Mouse (Mus musculus) CD4-positive, CD25-positive, alpha-beta regulatory T cell, adult 2 months (primary cell): ENCODE data around the gene Gal3st3.
"Not testable (repeated sequence)": the region's sequence is repeated elsewhere in the genome, so short reads cannot be mapped to it uniquely, and the experiment has no call there.

Experiments used
- DNase-seq: peaks from one replicate; pipeline ENCODE4 v3.0.0-alpha.2; 2012; ENCODE audit warnings: low read depth, low spot score

Gal3st3 gene

DNA sequence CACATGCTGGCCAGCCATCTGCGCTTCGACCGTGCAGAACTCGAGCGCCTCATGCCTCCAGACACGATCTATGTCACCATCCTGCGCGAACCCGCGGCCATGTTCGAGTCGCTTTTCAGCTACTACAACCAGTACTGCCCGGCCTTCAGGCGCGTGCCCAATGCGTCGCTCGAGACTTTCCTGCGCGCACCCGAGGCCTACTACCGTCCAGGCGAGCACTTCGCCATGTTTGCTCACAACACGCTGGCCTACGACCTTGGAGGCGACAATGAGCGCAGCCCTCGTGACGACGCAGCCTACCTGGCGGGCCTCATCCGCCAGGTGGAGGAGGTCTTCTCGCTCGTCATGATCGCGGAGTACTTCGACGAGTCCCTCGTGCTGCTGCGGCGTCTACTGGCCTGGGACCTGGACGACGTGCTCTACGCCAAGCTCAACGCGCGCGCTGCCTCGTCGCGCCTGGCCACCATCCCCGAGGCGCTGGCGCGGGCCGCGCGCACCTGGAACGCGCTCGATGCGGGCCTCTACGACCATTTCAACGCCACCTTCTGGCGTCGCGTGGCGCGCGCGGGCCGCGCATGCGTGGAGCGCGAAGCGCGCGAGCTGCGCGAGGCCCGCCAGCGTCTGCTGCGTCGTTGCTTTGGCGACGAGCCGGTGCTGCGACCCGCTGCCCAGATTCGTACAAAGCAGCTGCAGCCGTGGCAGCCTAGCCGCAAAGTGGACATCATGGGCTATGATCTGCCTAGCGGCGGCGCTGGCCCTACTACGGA is 9.0 kb downstream of the Gal3st3 start:
- peak; percentile 64 for DNase-seq

DNA sequence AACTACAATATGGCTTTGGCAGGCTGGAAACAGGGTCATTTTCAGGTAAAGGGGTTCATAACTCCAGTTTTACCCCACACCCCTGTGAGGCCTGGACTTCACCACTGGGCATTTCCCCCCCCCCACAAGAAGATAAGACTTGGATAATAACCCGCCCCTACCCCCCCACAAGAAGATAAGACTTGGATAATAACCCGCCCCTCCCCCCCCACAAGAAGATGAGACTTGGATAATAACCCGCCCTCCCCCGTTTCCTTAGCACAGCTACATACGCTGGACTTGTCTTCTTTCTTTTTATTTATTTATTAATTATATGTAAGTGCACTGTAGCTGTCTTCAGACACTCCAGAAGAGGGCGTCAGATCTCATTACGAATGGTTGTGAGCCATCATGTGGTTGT is 10.9 kb downstream of the Gal3st3 start:
- peak; percentile 50 for DNase-seq

DNA sequence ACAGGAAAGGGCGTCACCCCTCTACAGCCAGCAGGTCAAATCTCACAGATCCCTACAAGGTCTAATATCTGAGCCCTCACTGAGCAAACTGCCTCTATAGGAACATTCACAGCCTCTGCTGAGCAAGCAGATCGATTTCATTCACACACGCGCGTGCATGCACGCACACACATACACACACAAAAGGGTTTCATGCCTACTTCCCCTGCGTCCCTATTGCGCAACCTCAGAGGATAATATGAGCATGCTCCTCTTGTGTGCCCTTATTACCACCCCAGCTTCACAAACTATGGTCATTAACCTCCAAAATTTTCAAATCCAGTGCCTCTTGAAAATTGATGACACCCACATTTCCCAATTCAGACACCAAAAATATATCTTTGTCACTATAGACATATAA is 15.1 kb downstream of the Gal3st3 start:
- DNase-seq = no peak

DNA sequence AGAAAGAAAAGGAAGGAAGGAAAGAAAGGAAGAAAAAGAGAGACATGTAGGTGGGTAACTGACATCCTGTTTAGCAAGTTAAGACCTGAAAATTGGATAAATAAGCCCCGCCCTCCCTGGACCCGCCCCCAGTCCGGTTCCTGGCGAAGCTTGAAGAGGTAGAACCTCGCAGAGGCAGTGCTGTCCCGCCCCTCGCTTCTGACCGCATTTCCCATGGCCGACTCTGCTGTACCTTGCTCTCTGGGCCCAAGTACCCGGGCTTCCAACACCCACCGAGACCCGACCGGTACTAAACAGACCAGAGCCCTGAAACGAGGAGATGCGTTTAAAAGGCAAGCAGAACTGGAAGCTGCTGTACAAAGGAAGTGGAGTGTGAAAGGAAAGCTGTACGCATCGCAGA is 25.7 kb downstream of the Gal3st3 start:
- peak; percentile 70 for DNase-seq

DNA sequence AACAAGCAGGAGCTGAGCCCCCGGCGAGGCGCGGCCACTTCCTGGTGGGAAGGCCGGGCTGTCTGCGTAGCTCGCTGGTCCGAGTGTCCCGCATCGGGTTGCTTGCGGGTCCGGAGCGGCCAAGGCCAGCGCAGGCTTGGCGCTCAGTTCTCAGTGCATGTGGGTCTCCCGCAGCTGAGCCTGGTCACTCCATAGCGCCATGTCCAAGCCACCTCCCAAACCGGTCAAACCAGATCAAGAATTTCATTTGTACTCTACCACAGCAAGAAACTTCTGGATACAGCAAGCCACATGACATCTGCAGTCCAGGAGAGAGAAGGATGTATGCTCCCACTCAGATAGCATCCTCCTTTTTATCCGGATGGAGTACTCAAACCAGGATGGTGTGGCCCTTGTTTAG is 29.8 kb downstream of the Gal3st3 start:
- no peak for DNase-seq

DNA sequence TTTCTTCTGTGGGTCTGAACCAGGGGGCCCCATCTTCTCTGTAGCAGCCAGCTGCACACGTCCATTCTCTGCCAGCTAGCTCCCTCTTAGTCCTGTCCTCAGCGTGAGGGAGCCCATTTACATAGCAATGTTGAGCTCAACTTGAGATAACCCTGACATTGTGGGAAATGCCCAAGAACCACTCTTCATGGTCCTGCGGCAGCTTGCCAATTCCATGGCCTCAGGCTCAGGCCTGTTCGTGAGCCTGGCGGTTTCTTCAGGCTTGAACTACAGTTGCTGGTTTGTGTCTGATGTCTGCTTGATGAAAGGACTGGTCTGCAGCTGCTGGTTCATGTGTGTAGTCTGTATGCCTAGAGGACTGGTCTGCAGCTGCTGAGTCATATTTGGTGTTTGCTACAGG is 36.6 kb downstream of the Gal3st3 start:
- no peak for DNase-seq

DNA sequence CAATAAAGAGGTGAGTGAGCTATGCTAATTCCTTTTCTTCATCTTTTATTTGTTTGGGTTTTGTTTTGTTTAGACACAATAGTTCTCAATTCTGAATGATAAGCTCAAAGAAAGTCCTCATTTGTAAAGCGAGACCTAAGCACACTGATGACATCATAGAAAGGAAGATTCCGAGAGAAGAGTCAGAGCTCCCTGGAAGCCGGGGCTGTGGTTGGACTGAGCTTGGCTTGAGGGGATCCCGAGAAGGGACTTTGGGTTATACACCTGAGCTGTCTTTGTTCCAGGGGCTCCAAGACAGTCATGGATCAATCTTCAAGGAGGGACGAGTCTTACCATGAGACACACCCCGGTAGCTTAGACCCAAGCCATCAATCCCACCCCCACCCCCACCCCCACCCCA is 37.3 kb downstream of the Gal3st3 start, which contains the start of gene Catsper1:
Catsper1 (plus strand) TSS at position 301 of the 400 bp plus-strand sequence.
- no peak for DNase-seq

DNA sequence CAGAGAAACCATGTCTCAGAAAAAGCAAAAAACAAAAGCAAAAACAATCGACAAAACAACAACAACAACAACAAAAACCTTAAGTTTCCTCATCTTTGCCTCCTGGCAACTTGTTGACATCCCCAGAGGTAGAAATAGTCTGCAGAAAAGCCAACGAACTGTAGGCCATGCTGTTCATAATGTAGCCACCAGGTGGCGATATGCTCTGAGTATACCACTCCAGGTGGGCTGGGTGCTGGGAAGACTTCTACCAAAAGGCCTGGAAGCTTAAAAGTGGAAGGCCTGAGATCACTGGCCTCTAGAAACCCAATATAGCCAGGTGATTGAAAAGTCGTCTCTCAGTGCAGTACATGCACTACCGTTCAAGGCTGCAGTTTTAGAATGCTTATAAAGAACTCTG is 39.8 kb downstream of the Gal3st3 start:
- peak; percentile 87 for DNase-seq

DNA sequence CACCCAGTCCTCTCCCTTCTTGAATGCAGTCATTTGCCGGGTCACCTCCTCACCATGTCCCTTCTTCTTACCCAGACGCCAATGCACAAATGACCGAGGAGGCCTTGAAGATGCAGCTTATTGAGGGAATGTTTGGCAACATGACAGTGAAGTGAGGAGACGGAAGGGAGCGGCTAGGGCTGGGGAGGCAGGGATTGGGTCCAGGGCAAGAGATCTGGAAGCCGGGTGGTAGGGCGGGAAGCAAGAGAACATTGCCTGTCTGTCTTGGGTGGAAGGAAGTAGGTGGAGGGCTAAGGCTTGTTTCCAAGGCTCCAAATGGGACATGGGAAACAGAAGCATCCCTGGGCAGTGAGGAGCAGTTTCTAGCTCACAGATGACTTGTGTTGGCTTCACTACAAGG is 43.2 kb downstream of the Gal3st3 start:
- no peak for DNase-seq

DNA sequence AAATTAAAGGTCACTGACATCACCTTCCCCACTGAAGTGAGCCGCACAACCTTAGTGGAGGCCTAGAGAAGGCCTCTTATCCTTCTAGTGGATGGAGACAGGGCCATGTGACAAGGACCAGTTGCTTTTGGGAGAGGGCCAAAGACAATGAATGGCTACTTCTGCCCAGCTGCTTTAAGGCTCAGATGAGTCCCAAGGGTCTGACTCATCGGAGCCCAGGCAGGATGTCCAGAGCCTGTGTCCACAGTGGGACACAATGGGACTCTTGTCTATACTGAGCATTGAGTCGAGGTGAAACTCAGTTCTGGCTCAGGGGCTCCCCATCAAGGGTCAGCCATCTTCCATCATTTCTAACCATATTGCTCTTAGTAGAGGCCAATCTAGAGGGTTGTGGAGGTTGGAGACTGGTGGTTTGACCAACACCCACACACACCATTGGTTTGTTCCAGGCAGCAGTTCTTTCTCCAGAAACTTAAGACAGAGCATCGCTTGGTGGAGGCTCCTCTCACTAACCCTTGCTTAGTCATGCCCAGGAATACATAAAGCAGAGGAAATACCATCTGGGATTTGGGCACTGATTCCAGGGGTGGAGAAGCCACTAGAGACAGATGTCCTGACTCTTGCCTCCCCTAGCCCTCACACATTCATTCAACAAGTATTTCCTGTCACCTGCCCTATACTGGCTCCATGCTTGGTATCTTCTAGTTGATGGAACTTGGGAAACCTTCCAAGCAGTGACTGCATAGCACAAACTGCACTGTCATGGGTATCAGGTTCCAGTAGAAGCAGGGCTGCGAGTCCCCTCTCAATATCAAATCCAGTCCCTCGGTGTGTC is 47.4 kb downstream of the Gal3st3 start:
- DNase-seq = no peak

DNA sequence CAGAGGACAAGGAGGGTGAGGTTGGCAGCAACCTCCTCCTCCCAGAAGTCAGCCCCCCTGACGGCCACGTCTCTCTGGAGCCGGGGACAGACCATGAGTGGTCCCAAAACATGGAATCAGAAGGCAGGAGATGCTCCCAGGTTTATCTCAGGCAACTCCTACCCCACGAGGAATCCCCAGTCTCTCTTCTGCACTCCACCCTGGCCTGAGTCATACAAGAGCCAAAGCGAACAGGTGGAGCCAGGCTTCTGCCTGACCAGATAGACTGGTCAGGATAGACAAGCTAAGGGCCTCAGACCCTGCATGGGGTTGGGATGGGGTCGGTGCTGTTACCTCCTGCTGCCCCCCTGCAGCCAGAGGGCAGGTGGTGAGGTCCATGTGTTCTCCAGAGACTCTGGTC is 49.9 kb downstream of the Gal3st3 start:
- DNase-seq = no peak

DNA sequence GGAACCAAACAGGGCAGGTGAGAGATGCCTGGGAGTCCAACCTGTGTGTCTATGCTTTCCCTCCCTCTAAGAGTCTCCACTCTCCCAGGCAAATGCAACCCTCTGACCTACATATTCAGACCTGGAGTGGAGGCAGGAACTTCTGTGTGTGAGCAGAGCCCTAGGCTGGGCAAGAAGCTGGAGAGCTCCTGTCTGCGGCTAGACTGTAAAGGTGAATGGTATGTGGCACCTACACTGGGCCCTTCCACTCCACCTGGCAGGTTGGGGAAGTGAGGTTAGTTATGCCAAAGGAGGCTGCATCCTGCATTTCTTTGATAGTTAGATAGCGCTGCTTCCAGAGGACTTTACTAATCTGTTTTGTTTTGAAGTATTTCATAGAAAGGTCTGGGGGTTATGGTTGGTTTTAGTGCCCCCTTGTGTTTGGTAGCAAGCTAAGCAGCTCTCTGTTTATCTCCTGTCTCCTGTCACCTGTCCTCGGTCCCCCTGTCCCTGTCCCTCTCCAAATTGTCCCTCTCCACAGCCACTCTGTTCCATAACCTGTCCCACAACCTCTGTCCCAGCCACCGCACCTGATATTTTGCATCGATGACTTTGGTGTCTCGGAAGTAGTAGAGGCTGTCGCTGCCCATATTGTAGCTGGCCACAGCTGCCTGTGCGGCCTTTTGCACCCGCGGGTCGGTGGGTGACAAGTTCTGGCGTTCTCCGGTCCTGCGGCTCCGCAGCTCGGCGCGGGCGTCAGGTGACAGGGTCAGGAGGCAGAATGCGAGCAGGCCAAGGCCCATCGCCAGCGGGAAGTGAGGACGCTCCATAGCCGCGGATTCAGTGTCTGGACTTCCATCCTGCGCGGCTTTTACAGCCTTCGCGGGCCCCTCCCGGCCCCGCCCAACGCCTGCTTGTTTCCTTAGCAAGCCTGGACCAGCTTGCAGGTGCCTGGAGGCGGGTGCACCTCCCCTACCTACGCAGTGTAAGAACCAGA is 50.7 kb downstream of the Gal3st3 start:
- peak; percentile 69 for DNase-seq

DNA sequence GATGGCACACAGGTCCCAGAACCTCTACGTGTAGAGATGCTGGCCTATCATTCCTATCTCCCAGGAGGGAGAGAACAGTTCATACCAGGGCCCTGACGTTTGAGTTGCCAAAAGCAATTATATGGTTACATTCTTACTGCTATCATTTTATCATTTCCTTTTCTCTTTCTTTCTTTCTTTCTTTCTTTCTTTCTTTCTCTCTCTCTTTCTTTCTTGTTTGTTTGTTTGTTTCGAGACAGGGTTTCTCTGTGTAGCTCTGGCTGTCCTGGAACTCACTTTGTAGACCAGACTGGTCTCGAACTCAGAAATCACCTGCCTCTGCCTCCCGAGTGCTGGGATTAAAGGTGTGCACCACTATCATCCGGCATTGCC is 51.4 kb downstream of the Gal3st3 start, which contains the start of gene Cst6:
Cst6 (minus strand) TSS at position 73 of the 372 bp plus-strand sequence.
- DNase-seq = not testable (repeated sequence)

DNA sequence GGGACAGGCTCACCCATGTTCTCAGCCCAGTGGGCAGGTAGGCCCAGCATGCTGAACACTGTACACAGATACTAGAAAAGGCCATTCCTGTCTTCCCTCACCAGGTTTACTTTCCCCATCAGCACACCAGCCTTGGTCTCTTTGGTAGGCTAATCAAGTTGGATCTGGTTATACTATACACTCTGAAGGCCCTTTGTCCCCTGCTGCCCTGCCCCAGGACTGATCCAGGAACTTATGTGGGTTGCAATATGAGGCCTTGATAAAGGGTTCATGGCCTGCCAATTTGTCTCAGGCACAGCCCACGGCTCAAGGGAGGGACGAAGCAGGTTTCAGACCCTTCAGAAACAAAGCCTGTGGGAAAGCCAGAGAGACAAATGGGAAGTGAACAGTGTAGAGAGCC is 55.5 kb downstream of the Gal3st3 start:
- DNase-seq = no peak

DNA sequence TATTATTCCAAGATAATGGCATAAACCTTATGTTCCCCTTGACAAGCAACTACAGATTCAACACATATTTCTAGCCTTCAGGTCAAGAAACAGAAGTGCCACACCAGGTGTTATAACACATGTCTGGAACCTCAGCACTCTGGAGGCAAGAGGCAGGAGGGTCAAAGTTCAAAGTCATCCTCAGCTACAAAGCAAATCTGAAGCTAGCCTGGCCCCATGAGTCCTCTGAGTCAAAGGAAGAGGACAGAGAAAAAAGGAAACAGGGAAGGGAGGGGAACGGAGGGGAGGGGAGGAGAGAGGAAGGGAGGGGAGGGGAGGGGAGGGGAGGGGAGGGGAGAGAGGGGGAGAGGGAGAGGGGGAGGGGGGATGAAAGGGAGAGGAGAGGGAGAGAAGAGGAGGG is 57.9 kb downstream of the Gal3st3 start:
- no peak for DNase-seq
